Mouse (Mus musculus) adrenal gland (tissue): Measurements from ENCODE around the gene Abhd17a.

Experiments used
- intact Hi-C: fragments of 180-260 bp; cut with DNase I; formaldehyde crosslinking; loops from one replicate; pipeline ENCODE4 v1.15.1; 2025
- microRNA-seq, 2 experiments: library from miRNA; unstranded; fragments of <30 nt; microRNA quantifications; one replicate each; pipeline ENCODE4; 2019

The Abhd17a gene

GRCm38 (mm10) chr10:80553575-80553974 is 36.6 kb downstream of the Abhd17a start:
- intact Hi-C loops, result no loop called here

DNA sequence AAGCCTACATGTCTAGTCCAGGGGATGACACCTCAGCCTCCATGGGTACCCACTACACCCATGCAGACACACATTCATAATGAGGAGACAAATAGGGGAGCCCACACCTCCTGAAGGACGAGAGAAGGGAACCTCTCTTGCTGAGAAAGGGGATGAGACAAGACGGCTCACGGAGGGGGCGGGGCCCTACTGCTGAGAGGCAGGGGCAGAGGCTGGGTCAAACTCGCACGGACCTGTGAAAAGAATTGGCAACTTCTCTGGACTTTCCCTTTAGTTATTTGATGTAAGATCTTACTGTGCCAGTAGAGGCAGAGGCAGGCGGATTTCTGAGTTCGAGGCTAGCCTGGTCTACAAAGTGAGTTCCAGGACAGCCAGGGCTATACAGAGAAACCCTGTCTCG is 37.8 kb downstream of the Abhd17a start:
- intact Hi-C loops, result no loop called here

DNA sequence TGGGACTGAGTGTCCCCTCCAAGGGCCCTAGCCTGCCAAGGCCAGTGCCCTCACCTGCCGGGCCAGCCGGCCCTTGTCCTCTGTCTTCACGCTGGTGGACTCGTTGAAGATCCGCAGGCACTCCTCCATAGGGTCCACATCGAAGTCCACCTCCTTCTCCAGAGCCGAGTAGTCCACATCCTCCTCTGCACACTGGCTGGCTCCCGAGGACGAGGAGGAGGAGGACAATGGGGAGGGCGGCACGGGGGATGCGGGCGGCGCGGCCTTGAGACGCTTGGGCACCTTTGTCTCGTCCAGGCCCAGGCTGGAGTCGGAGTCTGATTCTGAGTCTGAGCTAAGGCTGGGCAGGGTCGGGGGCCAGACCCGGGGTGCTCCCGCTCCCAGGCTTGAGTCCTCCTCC is 40.9 kb downstream of the Abhd17a start:
- intact Hi-C loops, result no loop called here

DNA sequence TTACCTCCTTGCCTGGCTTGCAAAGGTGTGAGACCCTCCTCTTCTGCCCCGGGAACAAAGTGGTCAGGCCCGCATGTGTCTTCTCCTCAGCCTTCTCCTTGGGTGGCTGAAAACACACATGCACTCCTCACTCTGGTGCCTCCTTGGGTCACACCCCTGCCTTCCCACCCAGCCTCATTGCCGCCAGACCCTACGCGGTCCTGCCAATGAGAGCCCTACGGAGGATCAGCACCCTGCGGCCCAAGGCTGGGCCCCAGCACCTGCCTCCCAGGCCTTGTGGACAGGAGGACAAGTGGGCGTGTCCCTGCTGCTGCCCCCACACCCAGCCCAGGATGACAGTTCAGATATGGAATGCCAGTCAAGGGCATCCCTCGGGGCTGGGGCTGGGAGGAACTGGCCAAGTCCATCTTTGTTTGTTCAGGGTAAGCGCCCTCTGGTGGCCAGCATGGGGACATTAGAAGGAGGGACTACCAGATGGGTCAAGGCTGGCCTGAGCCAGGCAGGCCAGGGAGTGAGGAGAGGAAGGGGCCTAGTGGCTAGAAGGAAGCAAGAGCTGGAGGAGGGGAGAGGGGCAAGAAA is 41.6 kb downstream of the Abhd17a start:
- intact Hi-C loops, result no loop called here

GRCm38 (mm10) chr10:80547539-80547938 is 42.6 kb downstream of the Abhd17a start:
- intact Hi-C loops, result no loop called here

DNA sequence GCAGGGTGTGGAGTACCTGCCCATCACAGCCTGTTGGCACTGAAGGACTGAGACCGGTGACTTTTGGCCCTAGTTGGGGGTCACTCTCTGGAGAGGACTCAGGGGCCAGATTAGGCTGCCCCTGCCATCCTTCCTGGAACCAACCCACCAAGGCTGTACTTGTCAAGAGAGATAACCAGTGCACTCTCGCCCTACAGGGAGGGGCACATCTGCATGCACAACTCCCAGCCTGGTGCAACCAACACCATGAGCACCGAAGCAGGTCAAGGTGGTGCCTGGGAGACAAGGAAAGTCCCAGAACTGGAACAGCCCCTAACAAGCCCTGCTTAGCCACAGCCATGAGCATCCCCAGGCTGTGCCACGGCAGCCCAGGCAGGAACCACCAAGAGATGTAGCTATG is 43.2 kb downstream of the Abhd17a start:
- intact Hi-C loops, result no loop called here

- intact Hi-C loops, result no loop called here
Observed at GRCm38 (mm10) chr10:80545590-80545989, 44.6 kb downstream of the Abhd17a start.

DNA sequence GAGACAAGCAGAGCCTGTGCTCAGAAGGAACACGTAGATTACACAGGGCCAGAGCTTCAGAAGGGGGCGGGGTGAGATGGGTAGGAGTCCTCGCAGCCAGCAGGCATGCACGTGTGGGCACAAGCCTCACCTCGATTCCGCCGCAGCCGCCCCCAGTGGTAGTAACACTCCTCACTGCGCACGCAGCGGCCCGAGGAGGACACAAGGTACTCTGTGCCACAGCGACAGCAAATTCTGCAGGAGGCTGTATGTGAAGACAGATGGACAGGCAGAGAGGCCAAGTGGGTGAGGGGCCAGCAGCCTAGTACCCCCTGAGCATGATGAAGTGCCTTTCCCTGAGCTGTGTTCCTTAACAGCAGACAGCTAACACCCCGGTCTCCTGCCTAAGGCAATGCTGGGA is 46.3 kb downstream of the Abhd17a start:
- intact Hi-C loops, result no loop called here

GRCm38 (mm10) chr10:80539493-80539892 is 50.6 kb downstream of the Abhd17a start:
- intact Hi-C loops, result no loop called here

DNA sequence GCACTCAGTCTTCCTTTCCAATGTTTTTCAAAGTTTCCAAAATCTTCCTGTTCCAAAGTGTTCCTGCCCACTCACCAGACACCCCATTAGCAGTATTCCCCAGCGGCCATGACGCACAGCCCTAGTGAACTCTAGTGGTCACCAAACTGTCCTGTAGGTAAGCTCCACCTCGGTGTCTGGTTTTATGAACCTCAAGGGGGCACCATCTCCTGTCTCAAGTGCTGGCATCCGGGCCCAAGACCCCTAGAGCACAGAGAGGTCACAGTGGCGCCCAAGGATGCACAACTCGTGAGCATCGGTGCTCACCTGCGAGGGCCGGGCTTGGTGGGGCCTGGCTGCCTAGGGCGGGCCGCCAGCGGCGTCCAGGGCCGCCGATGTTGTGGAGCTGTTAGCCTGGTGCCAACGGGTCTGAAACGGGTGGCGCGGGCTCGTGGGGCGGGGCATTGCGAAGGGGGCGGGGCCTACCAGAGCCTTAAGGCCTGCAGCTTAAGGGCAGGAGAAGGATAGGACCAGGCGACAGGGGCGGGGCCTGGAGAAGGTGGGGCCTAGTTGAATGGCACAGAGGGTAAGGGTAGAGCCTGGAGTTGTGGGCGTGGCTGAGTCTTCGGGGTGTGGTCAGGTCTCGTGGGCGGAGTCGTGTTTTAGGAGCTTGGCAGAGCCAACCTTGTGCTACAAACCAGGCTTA is 51.3 kb downstream of the Abhd17a start, which contains the start of gene Atp8b3:
Atp8b3 (minus strand) TSS at position 415 of the 685 bp plus-strand sequence.
- intact Hi-C loops, result no loop called here

- intact Hi-C loops, result no loop called here
Observed at GRCm38 (mm10) chr10:80538180-80538579, 52.0 kb downstream of the Abhd17a start.

GRCm38 (mm10) chr10:80535711-80536110 is 54.4 kb downstream of the Abhd17a start:
- intact Hi-C loops, result no loop called here

DNA sequence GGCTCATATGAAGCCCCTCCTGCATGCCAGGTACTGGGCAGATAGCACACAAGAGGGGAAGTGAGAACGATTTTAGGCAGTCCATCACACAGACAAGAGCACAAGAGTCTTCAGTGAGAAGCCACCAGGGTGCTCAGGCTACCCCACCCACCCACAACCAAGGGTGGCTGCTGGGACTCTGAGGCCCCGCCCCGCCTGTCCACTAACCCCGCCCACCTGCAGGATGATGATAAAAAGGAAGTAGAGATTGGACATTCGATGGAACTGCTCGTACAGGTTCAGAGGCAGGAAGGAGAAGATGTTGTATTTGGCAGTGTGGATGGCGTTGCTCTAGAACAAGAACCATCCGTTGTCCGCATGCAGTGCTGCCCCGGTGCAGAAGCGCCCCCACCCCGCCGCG is 55.1 kb downstream of the Abhd17a start:
- intact Hi-C loops, result no loop called here

DNA sequence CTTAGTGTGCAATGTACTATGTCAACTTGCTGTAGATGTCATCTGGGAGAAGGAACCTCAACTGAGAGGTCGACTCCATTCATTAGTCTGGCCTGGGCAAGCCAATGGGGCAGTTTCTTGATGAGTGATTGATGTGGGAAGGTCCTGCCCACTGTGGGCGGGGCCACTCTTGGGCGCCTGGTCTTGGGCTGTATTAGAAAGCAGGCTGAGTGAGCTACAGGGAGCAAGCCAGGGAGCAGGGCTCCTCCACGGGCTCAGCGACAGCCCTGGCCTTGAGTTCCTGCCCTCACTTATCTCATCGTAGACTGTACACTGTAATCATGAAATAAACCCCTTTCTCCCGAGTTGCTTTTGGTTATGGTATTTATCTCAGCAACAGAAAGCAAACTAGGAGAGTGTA is 56.4 kb downstream of the Abhd17a start:
- intact Hi-C loops, result no loop called here

Small RNA genes within 50 kb of the gene (microRNA-seq; reads per million reads assigned to microRNA genes)
- 0.69 to 1.4 reads per million in 2 experiments for gene Mir6912
